Mouse (Mus musculus): ENCODE results near the gene Pou2f1.

The Pou2f1 gene

GRCm38 (mm10) chr1:165866630-165867280 lies 135.7 kb downstream of the Pou2f1 start:
- DNase-seq: no peak

GRCm38 (mm10) chr1:165864864-165865795 lies 137.3 kb downstream of the Pou2f1 start:
- DNase-seq: no peak

- no peak for DNase-seq
Observed at GRCm38 (mm10) chr1:165862059-165862458, 140.4 kb downstream of the Pou2f1 start.

GRCm38 (mm10) chr1:165861235-165861609 lies 141.3 kb downstream of the Pou2f1 start:
- no peak for DNase-seq

GRCm38 (mm10) chr1:165860373-165861234 lies 141.9 kb downstream of the Pou2f1 start:
- DNase-seq: peak in 1 of 2 experiments; percentile 8

- DNase-seq: peak; percentile 44 to 56
Observed at GRCm38 (mm10) chr1:165858356-165858755, 144.1 kb downstream of the Pou2f1 start.

GRCm38 (mm10) chr1:165857279-165857678 lies 145.2 kb downstream of the Pou2f1 start:
- peak in 1 of 2 experiments; percentile 8 for DNase-seq

GRCm38 (mm10) chr1:165855759-165856545 lies 146.5 kb downstream of the Pou2f1 start:
- DNase-seq: peak in 1 of 2 experiments; percentile 7

- DNase-seq: peak; percentile 84 to 85
Observed at GRCm38 (mm10) chr1:165853729-165854420, 148.6 kb downstream of the Pou2f1 start.

- peak in 1 of 2 experiments; percentile 14 for DNase-seq
Observed at GRCm38 (mm10) chr1:165853131-165853721, 149.3 kb downstream of the Pou2f1 start.

- DNase-seq: peak in 1 of 2 experiments; percentile 19
Observed at GRCm38 (mm10) chr1:165852131-165852530, 150.3 kb downstream of the Pou2f1 start.

- DNase-seq: peak in 1 of 2 experiments; percentile 35
Observed at GRCm38 (mm10) chr1:165849458-165850445, 152.7 kb downstream of the Pou2f1 start.

GRCm38 (mm10) chr1:165848881-165849280 lies 153.6 kb downstream of the Pou2f1 start:
- DNase-seq: peak; percentile 71 to 78

GRCm38 (mm10) chr1:165848417-165848816 lies 154.1 kb downstream of the Pou2f1 start:
- DNase-seq: peak in 1 of 2 experiments; percentile 30

- peak; percentile 82 to 89 for DNase-seq
Observed at GRCm38 (mm10) chr1:165845366-165845765, 157.1 kb downstream of the Pou2f1 start.

- peak; percentile 84 to 91 for DNase-seq
Observed at GRCm38 (mm10) chr1:165844956-165845355, 157.5 kb downstream of the Pou2f1 start.

GRCm38 (mm10) chr1:165844466-165844951 lies 158.0 kb downstream of the Pou2f1 start:
- peak; percentile 78 to 85 for DNase-seq

GRCm38 (mm10) chr1:165843586-165843985 lies 158.9 kb downstream of the Pou2f1 start:
- DNase-seq: peak; percentile 63 to 81

- DNase-seq: no peak
Observed at GRCm38 (mm10) chr1:165842170-165842569, 160.3 kb downstream of the Pou2f1 start.
